Mouse (Mus musculus) cortical plate, adult 2 months (tissue): ENCODE measurements around the gene Spon1. TPM values are rescaled to one million over a fixed set of nuclear protein-coding genes. Genes with fewer than 3 reads are reported as not detected.

Experiments used
- H3K27ac ChIP-seq: fragments of 200-500 bp; 2 replicates; pipeline ENCODE4 v1.5.1; 2012; ENCODE audit warnings: low read length, control low read depth, inconsistent platforms; ENCODE audit not compliant: insufficient read depth
- H3K4me1 ChIP-seq: fragments of 200-500 bp; 2 replicates; pipeline ENCODE4 v1.6.1; 2011; ENCODE audit warnings: low read length; ENCODE audit not compliant: control insufficient read depth, insufficient read depth
- H3K4me3 ChIP-seq: fragments of 200-500 bp; 2 replicates; pipeline ENCODE4 v1.5.1; 2011; ENCODE audit warnings: mild to moderate bottlenecking, low read length, control low read depth; ENCODE audit not compliant: insufficient read depth
- CTCF ChIP-seq: fragments of 200-500 bp; IDR thresholded peaks from 2 replicates; pipeline ENCODE4 v1.5.1; 2011; ENCODE audit warnings: mild to moderate bottlenecking, control low read depth, low read length; ENCODE audit not compliant: insufficient read depth; ENCODE audit errors: extremely low read depth
- POLR2A ChIP-seq: fragments of 200-500 bp; IDR thresholded peaks from 2 replicates; pipeline ENCODE4 v1.6.1; 2011; ENCODE audit warnings: mild to moderate bottlenecking, low read length, control low read depth; ENCODE audit not compliant: insufficient read depth; ENCODE audit errors: extremely low read depth
- polyA plus RNA-seq: library from polyadenylated mRNA; depleted of rRNA; stranded (reverse); fragments of >200 nt; gene quantifications from 2 replicates; pipeline ENCODE4 v1.2.3, GENCODE M21; 2012

Spon1 gene
- polyA plus RNA-seq, 1 experiment = 21.5 TPM

DNA sequence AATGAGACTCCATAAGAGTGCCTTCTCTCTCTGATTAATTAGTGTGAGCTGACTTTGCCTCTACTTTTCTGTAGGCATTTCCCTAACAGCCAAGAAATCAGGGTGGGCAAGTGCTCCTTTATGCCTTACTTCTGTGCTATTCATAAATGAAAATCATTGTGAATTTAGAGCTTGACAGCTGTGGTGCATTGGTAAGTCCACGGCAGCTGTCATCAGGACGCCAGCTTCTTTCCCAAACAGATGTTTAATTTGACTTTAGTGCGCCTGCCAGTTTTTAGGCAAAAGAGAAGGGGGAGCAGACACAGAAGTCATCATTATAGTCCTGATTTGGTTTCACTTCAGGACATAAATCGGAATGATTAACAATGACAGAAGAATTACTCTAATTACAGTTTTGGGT is 84.6 kb downstream of the Spon1 start:
- no peak for TF ChIP-seq POLR2A
- TF ChIP-seq CTCF = no peak
- Histone ChIP-seq H3K27ac (no peak overlapping the region), H3K4me3 (no peak overlapping the region), H3K4me1 (peaks cover under 1% of the 10 kb centered on the region; the same call in 1 of the 2 replicates)

DNA sequence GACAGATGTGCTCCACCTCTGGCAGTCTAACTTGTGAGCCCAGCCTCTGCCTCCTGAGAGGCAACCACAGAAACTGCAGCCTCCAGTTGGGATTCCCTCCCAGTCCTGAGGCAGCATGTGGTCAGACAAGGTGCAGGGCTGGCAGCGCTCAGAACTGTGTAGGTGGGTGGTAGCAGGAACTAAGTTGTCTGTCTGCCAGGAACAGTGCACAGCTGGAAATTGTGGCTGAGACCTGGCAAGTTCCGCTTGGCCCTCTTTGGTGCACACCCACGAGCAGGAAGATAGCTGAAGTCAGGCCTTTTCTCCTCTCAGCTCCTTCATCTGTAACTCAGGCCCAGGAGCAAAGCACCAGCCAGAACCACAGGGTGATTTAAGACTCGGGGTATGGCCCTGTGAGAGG is 89.6 kb downstream of the Spon1 start:
- H3K4me3 ChIP-seq = no peak overlapping the region
- no peak overlapping the region for H3K27ac ChIP-seq
- no peak for TF ChIP-seq POLR2A
- TF ChIP-seq CTCF = no peak

DNA sequence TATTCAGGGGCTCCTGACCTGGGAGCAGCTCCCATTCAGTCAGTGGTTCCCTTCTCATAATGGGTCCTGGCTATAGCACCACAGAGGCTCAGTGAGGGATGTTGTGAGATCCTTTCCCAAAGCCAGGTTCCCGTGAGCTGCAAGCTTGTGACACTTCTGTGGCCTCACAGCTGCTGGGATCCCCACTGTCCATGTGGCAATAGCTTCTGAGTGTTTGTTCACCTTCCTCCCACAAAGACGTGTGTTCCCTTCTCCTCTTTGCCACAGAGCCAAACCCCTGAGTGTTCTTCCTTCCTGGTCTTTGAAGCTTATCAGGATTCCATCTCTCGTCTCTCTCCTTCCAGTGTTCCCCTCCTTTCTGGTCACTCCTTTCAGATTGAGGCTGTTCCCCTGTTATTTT is 90.3 kb downstream of the Spon1 start:
- Histone ChIP-seq H3K4me1 (peaks cover 2% of the 10 kb centered on the region), H3K4me3 (no peak overlapping the region), H3K27ac (no peak overlapping the region)
- TF ChIP-seq POLR2A = no peak
- TF ChIP-seq CTCF = no peak

More for the DNA sequence above, 89.6 kb downstream of the Spon1 start:
- H3K4me1 ChIP-seq = peaks cover 2% of the 10 kb centered on the region

DNA sequence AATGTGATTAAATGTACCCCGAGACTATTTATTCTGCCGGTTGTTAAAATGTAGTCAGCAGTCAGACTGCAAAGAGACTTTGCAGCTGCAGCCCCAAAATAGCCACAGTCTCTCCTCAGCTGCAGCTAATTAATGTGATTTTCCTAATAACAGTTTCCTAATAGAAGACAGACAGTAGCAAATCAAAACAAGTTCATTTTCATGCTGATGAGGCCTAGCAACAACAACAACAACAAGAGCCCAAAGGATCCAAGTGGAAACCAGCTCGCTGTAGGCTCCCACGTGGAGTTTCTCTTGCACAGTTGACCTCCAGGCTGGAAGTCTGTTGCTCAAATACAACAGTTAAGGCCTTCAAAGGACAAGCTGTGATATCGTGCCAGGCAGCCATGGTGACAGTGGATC is 93.7 kb downstream of the Spon1 start:
- peaks cover 2% of the 10 kb centered on the region for H3K4me1 ChIP-seq
- H3K27ac ChIP-seq = no peak overlapping the region
- no peak overlapping the region for H3K4me3 ChIP-seq
- TF ChIP-seq CTCF (no peak), POLR2A (no peak)

DNA sequence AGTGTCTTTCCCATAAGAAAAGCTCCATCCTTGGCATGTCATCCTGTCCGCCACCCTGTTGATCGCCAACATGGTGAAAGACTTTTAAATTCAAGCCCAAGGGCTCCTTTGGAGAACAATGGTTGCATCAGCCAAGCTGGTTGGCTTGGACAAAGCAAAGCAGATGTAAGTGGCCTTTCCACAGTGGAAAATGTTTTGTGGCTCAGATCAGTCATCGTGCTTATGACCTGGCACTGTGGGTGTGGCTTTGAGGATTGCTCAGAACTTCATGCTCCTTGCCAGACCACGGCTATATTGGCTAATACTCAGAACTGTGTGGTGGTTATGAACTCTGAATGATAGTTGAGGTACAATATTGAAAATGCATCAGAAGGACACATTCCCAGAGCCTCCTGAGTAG is 96.2 kb downstream of the Spon1 start:
- TF ChIP-seq CTCF = no peak
- no peak for TF ChIP-seq POLR2A
- no peak overlapping the region for H3K27ac ChIP-seq
- H3K4me3 ChIP-seq = no peak overlapping the region
- peaks cover 2% of the 10 kb centered on the region for H3K4me1 ChIP-seq

DNA sequence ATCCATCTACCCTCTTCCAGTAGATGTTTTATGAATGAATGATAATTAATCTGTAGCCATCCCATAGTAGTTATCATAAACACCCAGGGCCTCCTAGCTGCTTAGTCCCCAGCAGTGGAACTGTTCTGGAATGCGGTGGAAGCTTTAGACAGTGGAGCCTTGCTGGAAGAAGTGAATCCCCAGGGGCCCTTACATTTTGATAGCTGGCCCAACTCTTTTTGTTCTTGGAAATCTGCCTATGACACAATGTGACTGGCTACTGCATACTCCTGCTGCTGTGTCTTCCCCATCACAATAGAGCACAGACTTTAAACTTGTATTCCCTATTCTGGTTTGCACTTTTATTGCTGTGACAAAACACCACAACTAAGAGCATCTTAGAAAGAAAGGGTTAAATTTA is 107.0 kb downstream of the Spon1 start:
- Histone ChIP-seq H3K4me3 (no peak overlapping the region), H3K27ac (no peak overlapping the region), H3K4me1 (no peaks in the 10 kb centered on the region)
- TF ChIP-seq POLR2A (no peak), CTCF (no peak)

DNA sequence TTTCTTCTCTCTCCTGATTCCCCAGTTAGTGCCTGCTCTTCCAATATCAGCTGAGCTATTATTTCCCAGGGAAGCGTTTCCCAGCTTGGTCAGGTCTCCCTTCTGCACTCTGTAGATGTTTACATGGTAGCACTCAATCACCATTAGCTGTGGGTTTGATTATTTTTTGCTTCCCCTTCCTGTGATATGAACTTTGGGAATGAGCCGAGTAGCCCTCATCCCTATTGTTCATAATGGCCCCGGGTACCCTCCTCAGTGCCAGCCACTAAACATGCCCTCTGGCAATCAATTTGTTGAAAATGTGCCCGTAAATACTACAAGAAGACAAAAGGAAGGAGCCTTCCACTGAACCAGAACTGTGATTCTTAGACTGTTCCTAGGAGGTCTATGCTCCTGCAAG is 111.7 kb downstream of the Spon1 start:
- Histone ChIP-seq H3K27ac (no peak overlapping the region), H3K4me3 (no peak overlapping the region), H3K4me1 (no peaks in the 10 kb centered on the region)
- TF ChIP-seq CTCF (no peak), POLR2A (no peak)

DNA sequence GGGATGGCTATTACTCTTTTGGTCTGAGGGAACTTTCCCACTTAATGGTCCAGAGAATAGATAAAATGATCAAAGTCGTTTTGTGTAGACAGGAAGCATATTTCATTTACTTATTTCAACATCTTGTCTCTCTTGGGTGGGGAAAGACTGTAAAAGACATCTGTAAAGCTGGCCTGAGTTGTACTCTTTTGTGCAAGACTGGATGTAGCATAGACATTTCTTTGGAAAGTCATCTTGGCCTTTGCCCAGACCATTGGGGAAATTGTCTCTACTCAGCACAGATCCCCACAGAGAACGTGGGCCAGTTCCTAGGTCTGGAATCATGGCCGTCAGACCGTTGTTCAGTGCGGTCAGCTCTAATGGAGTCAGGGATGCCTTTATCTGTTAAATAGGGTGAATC is 112.1 kb downstream of the Spon1 start:
- no peak overlapping the region for H3K4me3 ChIP-seq
- H3K27ac ChIP-seq = no peak overlapping the region
- no peaks in the 10 kb centered on the region for H3K4me1 ChIP-seq
- no peak for TF ChIP-seq POLR2A
- no peak for TF ChIP-seq CTCF

DNA sequence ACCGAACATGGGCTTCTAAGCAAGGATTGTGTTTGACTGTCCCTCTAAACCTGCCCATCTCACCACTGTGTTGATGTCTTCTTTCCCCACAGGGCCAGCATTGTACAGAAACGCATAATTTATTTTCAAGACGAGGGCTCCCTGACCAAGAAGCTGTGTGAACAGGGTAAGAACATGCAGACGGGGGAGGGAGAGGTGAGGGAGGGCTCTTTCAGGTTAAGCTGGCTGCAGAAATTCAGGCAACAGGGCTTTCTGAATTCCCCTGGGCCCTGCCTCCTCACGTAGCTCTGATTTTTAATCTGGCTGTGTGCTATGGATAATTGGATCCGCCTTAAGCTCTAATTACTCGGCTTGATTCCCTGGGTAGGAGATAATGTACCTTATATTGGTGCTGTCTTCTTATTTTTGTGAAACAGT is 113.3 kb downstream of the Spon1 start:
- no peak overlapping the region for H3K4me3 ChIP-seq
- no peaks in the 10 kb centered on the region for H3K4me1 ChIP-seq
- TF ChIP-seq CTCF (no peak), POLR2A (no peak)
- no peak overlapping the region for H3K27ac ChIP-seq

DNA sequence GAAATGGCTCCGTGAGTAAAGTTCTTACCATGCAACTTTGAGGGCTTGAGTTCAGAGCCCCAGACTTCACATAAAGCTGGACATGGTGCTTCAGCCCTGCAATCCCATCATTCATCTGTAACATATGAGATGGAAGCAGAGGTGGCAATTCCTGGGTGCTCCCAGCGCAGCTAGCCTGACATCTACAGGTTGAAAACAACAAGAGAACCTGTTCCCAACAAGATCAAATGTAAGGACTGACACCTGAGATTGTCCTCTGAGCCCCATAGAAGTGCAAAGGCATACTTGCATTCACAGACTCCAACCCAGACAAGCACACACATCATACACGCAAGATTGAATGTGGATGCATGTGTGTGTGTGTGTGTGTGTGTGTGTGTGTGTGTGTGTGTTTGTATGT is 114.2 kb downstream of the Spon1 start:
- no peaks in the 10 kb centered on the region for H3K4me1 ChIP-seq
- no peak overlapping the region for H3K27ac ChIP-seq
- TF ChIP-seq CTCF (no peak), POLR2A (no peak)
- no peak overlapping the region for H3K4me3 ChIP-seq

DNA sequence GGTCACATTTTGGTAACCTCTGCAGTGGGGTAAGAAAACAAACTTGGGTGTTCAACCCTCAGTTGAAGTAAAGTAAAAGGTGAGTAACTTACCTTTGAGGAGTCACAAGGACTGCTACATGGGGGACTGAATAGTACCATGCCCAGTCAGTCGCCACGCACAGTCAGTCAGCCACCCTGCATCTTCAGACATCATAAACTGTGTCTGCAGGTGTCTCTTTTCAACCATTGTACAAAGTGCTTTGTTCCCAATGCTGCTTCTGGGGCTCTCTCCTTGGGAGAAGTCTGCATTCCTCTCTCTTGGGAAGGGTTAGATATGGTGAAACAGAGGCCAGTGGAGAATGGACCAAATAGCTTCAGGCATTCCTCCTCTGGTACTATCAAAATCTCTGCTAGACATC is 125.0 kb downstream of the Spon1 start:
- Histone ChIP-seq H3K4me3 (no peak overlapping the region), H3K27ac (no peak overlapping the region), H3K4me1 (no peaks in the 10 kb centered on the region)
- TF ChIP-seq CTCF (no peak), POLR2A (no peak)
